Mouse (Mus musculus): ENCODE results near the gene Cel.

GRCm38 (mm10) chr2:28610716-28611406 is 47.7 kb upstream of the Cel start:
- no peak for TF ChIP-seq EP300 (IDR thresholded peaks at IDR 0.05; ENCODE audit: low read depth)
- no peak for TF ChIP-seq CTCF (IDR thresholded peaks at IDR 0.05; ENCODE audit: low read depth)
